Mouse (Mus musculus) ovary, postnatal 14 days (tissue): ENCODE data around the gene Fgd3.

Experiments used
- DNase-seq: peaks from one replicate; pipeline ENCODE4 v3.0.0; 2022; ENCODE audit warnings: low spot score

The Fgd3 gene

GRCm38 (mm10) chr13:49248467-49248862 lies 71.6 kb downstream of the Fgd3 start, which contains the start of gene Susd3:
TSS of gene Susd3 (minus strand) at chr13:49248706.
- no peak for DNase-seq

DNA sequence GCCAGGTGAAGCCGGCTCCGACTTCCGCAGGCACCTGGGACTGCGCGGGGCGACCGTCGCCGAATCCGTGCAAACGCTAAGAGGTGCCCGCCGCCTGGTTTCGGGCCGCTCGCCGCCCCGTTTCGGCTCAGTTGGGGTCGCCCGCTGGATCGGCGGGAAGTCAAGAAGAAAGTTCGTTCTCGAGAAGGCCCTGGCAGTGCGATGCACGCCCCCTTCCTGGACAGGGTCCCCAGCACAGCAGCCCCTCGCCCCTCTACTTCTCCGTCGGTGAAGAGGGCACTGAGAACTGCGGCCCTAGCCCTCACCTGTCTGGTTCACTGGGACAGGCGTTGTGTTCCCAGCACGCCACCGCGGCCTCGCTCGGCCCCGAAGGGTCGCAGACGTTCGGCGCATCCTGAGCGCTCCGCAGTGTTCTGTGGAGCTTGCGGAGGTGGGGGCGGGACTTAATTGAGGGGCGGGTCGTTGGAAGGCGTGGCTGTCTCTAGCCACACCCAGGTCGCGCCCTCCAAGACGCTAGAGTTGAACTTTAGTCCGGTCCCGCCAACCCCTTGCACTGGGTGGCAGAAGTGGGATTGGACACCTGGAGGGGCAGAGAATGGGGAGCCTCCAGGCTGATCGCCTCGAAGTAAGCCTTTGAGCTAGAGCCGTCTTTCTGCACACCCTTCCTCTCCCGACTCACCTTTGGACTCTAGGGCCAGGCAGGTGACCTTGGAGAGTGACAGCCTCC lies 72.2 kb downstream of the Fgd3 start:
- DNase-seq: peak; percentile 18

GRCm38 (mm10) chr13:49247232-49247739 lies 72.8 kb downstream of the Fgd3 start:
- no peak for DNase-seq

GRCm38 (mm10) chr13:49246626-49247025 lies 73.5 kb downstream of the Fgd3 start:
- no peak for DNase-seq

- no peak for DNase-seq
Measured at GRCm38 (mm10) chr13:49246011-49246410, 74.1 kb downstream of the Fgd3 start.

DNA sequence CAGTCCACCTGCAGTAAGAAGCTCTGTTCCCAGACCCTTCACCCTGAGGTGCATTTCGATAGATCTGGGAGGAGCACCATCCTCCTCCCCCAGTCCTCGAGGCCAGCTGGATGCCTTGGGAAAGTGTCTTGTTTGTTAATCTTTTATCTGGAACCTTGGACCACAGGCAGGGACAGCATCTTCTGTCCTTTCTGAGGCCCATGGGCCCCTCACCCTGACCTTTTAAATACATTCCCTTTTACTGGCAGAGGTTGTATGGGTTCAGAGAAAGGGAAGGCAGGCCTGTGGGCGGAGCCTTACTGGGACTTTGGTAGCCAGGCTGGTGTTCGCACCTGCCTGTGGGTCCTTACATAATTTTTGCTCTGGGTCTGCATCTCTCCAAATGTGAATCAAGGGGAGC lies 74.9 kb downstream of the Fgd3 start:
- no peak for DNase-seq

- no peak for DNase-seq
Measured at GRCm38 (mm10) chr13:49243492-49243891, 76.6 kb downstream of the Fgd3 start.

DNA sequence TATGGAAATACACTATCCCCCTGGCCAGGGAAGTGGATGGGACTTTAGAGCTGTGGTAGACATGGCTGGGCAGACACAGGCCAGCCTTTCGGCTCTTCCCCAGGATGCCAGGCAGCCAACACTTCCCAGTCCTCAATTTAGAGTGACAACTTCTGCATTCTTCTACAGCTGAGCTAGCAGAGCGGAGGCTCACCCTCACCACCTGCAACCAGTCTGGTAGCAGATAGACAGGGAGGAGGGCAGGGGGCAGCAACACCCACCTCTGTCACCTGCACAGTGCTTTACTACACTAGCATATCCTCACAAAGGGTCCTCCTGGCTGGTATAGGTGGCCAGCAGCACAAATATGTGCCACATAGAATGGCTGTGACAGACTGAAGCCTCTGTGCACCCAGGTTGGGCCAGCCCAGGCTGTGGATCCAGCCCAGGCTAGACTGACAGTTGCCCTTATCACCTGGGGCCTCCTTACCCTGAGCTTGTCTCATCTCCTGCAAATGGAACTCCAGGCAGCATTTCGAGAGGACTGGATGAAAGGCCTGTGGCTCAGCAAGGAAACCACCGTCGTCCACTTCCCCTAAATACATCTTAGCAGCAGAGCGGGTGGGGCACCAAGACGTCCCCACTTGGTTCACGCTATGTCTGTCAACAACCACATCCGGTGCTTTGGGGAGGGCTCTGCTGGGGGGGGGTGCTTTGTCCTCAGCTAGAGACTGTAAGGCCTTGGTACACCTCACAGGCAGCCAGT lies 77.6 kb downstream of the Fgd3 start:
- no peak for DNase-seq

- no peak for DNase-seq
Measured at GRCm38 (mm10) chr13:49238737-49239136, 81.4 kb downstream of the Fgd3 start.

DNA sequence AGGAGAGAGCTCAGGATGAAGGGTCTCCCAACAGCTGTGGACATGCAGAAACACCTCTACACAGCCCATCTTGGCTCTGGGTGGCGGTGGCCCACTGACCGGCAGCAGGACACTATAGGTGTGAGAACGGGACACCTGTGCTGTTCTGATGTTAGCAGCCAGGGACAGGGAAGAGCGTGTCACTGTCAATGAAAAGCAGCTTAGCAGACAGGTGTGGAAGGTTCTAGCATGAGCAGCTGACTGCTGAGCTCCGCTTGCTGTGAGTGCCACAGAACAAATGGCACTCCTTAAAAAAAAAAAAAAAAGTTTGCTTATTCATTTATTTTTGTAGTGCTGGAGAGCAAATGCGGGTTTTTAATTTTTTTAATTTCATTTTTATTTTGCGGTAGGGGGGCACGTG lies 82.5 kb downstream of the Fgd3 start:
- DNase-seq: no peak

GRCm38 (mm10) chr13:49234711-49235110 lies 85.4 kb downstream of the Fgd3 start:
- no peak for DNase-seq

DNA sequence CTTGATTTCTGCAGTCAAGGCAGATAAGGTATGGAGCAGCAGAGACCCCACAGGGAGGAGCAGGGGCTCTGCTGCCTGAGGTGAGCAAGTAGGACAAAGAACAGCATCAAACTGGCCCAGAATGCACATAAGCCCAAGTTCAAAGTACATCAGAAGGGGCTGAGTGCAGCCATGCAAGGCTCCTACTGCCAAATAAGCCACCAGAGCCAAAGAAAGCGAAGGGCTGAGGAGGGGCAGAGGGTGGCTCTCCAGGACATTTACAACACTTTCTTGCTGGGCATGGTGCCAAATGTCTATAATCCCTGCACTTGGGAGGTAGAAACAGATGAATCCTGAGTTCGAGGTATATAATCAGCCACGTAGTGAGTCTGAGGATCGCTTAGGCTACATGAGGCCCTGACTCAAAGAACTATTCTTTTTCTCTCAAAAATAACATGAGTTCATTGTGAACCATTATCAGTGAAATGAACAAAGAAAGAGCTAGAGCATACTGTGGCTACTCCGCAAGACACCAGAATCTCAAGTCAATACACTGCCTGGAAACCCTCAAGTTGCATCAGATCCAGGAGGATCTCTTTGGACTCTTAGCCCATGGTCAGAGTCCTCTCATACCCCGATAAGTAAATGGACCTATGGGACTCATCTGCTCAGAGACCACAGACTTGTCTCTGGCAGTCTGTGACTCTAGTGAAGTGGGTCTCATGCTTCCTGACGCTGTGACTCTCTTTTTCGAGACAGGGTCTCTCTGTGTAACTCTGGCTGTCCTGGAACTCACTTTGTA lies 86.1 kb downstream of the Fgd3 start:
- no peak for DNase-seq

GRCm38 (mm10) chr13:49225633-49226032 lies 94.5 kb downstream of the Fgd3 start:
- no peak for DNase-seq

GRCm38 (mm10) chr13:49225159-49225558 lies 95.0 kb downstream of the Fgd3 start:
- DNase-seq: no peak

GRCm38 (mm10) chr13:49224729-49225128 lies 95.4 kb downstream of the Fgd3 start:
- no peak for DNase-seq

- no peak for DNase-seq
Measured at GRCm38 (mm10) chr13:49224314-49224713, 95.8 kb downstream of the Fgd3 start.

GRCm38 (mm10) chr13:49220912-49221311 lies 99.2 kb downstream of the Fgd3 start:
- no peak for DNase-seq

- DNase-seq: no peak
Measured at GRCm38 (mm10) chr13:49219367-49219766, 100.7 kb downstream of the Fgd3 start.

- DNase-seq: no peak
Measured at GRCm38 (mm10) chr13:49218651-49219050, 101.5 kb downstream of the Fgd3 start.

DNA sequence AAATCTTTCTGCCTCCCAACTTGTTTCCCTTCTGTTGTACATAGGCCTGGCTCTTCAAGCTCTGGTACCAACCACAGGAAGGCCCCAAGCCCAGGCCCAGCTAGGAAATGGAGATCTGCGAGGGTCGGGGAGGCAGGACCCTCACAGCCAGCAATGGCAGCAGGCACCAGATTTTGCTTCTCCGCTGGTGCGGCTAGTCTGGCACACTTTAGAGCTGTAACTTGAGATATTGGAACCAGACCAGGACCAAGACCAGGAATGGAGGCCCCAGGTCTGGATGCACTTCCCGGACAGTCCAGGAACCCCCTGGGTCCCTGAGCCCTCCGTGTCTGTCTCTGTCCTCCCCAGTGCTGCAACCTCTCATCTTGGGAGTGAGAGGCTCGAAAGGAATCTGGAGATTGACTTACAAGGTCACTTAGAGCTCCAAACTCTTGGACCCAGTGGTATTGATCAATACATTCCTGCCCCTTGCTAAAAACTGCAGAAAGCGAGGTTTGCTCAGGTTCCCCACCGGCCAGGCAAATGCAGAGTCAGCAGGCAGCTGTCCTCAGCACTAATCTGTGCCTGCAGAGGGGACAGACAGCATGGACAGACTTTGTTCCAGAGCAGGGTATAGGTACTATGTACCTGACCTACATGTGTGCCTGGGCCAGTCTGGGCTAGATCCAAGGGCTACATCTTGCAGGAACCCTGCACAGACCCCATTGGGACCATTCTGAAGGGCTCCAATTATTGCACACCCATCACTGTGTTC lies 103.1 kb downstream of the Fgd3 start:
- no peak for DNase-seq

DNA sequence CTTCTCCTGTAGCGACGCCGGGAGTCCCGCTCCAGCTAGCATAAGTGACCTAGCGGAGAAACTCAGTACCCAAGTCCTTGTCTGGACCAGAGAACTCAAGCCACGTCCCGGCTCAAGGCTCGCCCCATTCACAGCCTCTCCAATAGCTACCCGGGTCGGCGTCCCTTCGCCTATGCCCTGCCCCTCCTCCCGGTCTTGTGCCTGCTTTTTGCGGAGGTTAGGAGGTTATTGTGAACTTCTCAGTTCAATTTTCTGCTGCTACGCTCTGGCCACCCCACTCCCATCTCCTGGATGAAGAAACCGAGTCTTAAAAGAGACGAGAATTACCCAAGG lies 103.9 kb downstream of the Fgd3 start:
- DNase-seq: no peak
